Mouse (Mus musculus) intestine, postnatal 0 days (tissue): ENCODE data around the gene Slc25a12. TPM values are rescaled to one million over a fixed set of nuclear protein-coding genes. Genes with fewer than 3 reads are reported as not detected.

Experiments used
- ATAC-seq: fragments of 200-750 bp; cut with Nextera tagmentation; 2 replicates; pipeline ENCODE4 v1.8.0; 2017; ENCODE audit warnings: mild to moderate bottlenecking, moderate TSS enrichment, moderate library complexity
- H3K27ac ChIP-seq: fragments of 300-500 bp; sonication (generic); 2 replicates; pipeline ENCODE4 v1.5.1; 2014; ENCODE audit warnings: mild to moderate bottlenecking, low read depth, low read length, moderate library complexity
- H3K27me3 ChIP-seq: fragments of 300-500 bp; sonication (generic); replicated peaks from 2 replicates; pipeline ENCODE4 v1.6.1; 2014; ENCODE audit warnings: low read length, mixed read lengths; ENCODE audit not compliant: control insufficient read depth, insufficient read depth
- H3K36me3 ChIP-seq: fragments of 300-500 bp; sonication (generic); 2 replicates; pipeline ENCODE4 v1.6.1; 2014; ENCODE audit warnings: mild to moderate bottlenecking, moderate library complexity; ENCODE audit not compliant: control insufficient read depth, insufficient read depth
- H3K4me1 ChIP-seq: fragments of 300-500 bp; sonication (generic); replicated peaks from 2 replicates; pipeline ENCODE4 v1.6.1; 2014; ENCODE audit warnings: antibody characterized with exemption, low read length, mixed read lengths; ENCODE audit not compliant: control insufficient read depth, insufficient read depth
- H3K4me2 ChIP-seq: fragments of 300-500 bp; sonication (generic); replicated peaks from 2 replicates; pipeline ENCODE4 v1.6.1; 2014; ENCODE audit warnings: low read depth, mild to moderate bottlenecking, moderate library complexity
- H3K4me3 ChIP-seq: fragments of 300-500 bp; sonication (generic); 2 replicates; pipeline ENCODE4 v1.5.1; 2014; ENCODE audit warnings: low read depth, low read length
- H3K9ac ChIP-seq: fragments of 300-500 bp; sonication (generic); 2 replicates; pipeline ENCODE4 v1.6.1; 2014; ENCODE audit warnings: mild to moderate bottlenecking, low read depth, low read length
- H3K9me3 ChIP-seq: fragments of 300-500 bp; sonication (generic); 2 replicates; pipeline ENCODE4 v1.6.1; 2016; ENCODE audit warnings: mixed run types; ENCODE audit not compliant: control insufficient read depth
- CTCF ChIP-seq: sonication (generic); IDR thresholded peaks from 2 replicates; pipeline ENCODE4 v1.5.1; 2016; ENCODE audit warnings: low read depth, mild to moderate bottlenecking, control low read depth, antibody characterized with exemption, moderate library complexity
- WGBS: fragments of 180-500 bp; shearing (Covaris S2); extraction: QIAGEN DNeasy Blood & Tissue Kit; methylation state at CpG from one replicate; pipeline ENCODE4 v1.1.7; 2014; 5-methylcytosine and 5-hydroxymethylcytosine counted together
- polyA plus RNA-seq: library from polyadenylated mRNA; unstranded; fragments of >200 nt; fragmentation: Nextera tagmentation; extraction: Ambion mirVana; gene quantifications from 2 replicates; pipeline ENCODE4 v1.2.1, GENCODE M21; 2015

Gene Slc25a12
- polyA plus RNA-seq, 1 experiment from 2014 or later: 14.9 TPM

- H3K9me3 ChIP-seq: no peaks in the 10 kb centered on the region
- H3K4me2 ChIP-seq: no peak overlapping the region
- peak; percentile 64 for TF ChIP-seq CTCF
- H3K27ac ChIP-seq: no peak overlapping the region
- no peak for ATAC-seq
- H3K36me3 ChIP-seq: peaks cover 23% of the 10 kb centered on the region
- H3K27me3 ChIP-seq: no peaks in the 10 kb centered on the region
- 33% methylated on average over 1 of the region's 1 CpGs for WGBS
- no peak overlapping the region for H3K4me3 ChIP-seq
- 0 out of 2 replicates have a peak, but pooled peaks cover 4% of the 10 kb centered on the region for H3K4me1 ChIP-seq
- no peak overlapping the region for H3K9ac ChIP-seq
These were observed 140.2 kb downstream of the Slc25a12 start for GRCm38 (mm10) chr2:71227398-71227797.

Other genes starting within 250 kb of the Slc25a12 start
- 7.1 and 7.7 TPM in 2 replicates for gene Cybrd1, start 249.8 kb downstream of the Slc25a12 start, polyA plus RNA-seq
- 55.2 and 59.2 TPM in 2 replicates for gene Dync1i2, start 156.0 kb downstream of the Slc25a12 start, polyA plus RNA-seq
- 39.4 and 39.6 TPM in 2 replicates for gene Hat1, start 21.2 kb upstream of the Slc25a12 start, polyA plus RNA-seq
- 13.5 and 15.6 TPM in 2 replicates for gene Metap1d, start 85.5 kb upstream of the Slc25a12 start, polyA plus RNA-seq
- 1.5 and 1.8 TPM in 2 replicates for gene Dlx1, start 160.4 kb upstream of the Slc25a12 start, polyA plus RNA-seq
- gene Dlx2, start 179.0 kb upstream of the Slc25a12 start, polyA plus RNA-seq: 1.0 and 1.3 TPM in 2 replicates